Mouse (Mus musculus) B cell, adult 2 months (primary cell): ENCODE results near the gene Rbms3.

ENCODE experiments used
- DNase-seq, 2 experiments: peaks; one replicate each; pipeline ENCODE4 v3.0.0; 2022

The Rbms3 gene

DNA sequence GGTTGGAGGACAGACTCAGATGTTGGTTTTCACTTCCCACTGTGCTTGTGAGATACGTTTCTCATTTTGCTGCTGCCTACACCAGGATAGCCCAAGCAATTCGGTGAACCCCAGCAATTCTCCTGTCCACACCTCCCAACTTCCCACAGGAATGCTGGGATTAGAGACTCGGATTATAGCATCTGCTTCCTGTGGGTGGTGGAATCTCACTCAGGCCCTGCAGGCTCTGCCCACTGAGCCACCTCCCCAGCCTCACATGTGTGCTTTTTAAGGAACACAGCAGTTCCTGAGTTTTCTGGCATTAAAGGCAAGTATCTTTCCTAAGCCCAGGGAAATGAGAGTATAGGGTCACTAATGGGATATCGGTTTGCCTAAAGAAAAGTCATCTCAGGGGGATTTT lies 941.1 kb downstream of the Rbms3 start:
- no peak for DNase-seq

- no peak for DNase-seq
These were observed 952.6 kb downstream of the Rbms3 start for GRCm38 (mm10) chr9:116677142-116677541.

GRCm38 (mm10) chr9:116676445-116676844 lies 953.3 kb downstream of the Rbms3 start:
- DNase-seq = no peak

GRCm38 (mm10) chr9:116674191-116674590 lies 955.5 kb downstream of the Rbms3 start:
- no peak for DNase-seq

DNA sequence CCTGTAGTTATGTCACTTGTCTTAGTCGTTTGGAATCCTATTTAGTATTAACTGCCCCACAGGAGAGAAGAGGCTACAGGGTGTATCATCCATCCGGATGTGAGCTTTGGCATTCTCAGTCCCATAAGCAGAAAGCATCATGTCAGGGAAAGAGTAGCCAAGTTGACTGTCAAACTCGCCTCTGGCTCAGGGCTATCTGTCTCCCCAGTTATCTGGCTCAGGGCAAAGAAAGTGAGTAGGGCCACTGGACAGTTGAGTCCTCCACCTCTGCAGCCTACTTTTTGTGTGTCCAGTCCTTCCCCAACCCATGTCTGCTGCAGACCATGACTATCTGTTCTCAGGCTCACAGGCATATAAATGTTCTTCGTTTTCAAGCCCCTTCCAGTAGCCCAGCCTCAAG lies 968.7 kb downstream of the Rbms3 start:
- DNase-seq = no peak

GRCm38 (mm10) chr9:116659936-116660335 lies 969.8 kb downstream of the Rbms3 start:
- no peak for DNase-seq

DNA sequence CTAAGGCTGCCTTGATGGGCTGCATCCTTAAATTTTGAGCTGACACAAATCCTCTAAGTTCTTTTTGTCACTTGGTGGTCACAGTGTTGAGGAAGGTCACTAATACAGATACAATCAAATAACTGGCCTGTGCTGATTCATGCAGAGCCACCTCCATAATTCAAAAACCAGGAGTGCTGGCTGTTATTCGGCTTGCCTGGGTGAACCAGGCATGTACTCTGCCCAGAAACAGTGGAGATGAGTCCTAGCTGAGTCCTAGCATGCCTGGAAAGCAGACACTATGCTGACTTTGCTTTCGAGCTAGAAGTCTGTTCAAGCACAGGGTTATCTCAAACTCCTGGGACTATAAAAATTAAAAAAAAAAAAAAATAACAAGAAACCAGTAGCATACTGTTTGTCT lies 972.6 kb downstream of the Rbms3 start:
- DNase-seq = no peak

DNA sequence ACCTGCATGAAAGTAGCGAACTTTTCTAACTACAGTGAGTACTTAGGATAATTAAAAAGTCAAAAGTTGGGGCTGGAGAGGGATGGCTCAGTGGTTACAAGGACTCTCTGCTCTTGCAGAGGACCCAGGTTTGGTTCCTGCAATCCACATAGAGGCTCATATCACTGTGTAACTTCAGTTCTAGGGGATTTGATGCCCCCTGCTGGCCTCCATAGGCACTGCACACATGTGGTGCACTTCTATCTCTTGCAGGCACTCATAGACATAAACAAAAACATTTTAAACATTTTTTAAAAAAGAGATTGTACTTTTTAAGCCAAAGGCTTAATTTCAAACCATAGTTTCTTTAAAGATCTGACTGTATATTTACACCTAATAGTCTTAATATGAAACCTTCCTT lies 978.3 kb downstream of the Rbms3 start:
- DNase-seq = peak in 1 of 2 experiments; percentile 2

DNA sequence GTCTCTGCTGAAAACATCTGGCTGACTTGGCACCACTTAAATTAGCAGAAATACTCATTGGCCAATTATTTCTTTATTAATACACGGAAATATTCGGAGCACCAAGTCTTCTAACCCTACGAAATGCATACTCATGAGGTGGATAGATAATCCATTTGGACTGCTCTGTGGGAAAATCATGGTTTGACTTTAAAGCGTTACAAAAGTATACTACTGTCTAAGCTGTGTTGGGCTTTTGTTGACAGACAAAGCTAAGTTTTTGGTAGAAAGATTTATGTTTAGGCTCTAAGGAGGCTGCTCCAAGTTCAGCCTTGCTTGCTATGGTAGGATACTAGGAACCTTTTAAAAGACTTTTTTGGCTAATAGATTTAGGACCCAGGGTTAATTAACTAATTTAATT lies 979.8 kb downstream of the Rbms3 start:
- no peak for DNase-seq

DNA sequence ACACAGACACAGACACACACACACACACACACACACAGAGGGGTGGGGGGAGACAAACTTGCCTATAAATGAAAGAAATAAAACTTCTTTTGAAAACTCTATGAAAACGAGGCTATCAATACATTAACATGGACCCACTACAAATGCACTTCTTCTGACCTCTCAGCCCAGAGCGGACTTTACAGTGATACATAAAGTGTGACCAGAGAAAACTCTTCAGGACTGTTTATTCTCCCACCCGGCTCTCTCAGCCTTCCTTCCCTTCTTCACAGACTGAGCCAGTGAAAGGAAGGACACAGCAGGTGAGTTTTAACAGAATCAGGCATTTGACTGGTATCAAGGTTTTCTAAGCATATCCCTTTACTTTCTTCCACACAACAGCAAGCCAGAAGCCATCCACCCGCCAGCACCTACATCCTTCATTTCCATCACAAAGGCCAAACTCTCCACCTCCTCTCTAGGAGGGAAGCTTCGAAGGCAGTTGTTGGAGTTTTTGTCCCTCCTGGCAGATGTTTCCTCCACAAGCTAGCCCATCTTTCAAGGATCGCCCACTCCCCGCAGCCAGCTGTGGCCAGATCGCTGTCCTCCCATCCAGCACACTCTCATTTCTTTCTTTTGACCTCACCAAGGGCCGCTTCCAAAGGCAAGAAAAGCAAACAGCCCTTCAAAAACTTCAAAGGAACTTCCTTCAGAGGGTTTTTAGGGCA lies 980.5 kb downstream of the Rbms3 start:
- no peak for DNase-seq

DNA sequence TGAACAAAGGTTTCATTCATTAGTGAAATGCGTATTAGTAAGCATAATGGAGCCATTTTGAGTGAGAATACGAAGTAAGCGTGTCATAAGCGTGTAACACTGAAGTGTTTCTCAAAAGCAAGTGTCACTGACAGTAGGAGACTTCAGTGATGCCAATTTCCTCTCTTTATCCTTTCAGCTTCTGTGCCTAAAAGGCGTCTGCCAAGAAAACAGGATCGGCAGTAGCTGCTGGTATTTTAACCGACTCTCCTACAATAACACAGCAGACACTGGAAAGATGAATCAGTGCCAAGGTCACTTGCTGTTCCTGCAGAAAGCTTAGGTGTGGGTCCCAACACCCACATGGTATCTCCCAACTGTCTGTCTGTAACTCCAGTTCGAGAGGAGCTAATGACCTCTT lies 985.1 kb downstream of the Rbms3 start:
- DNase-seq = no peak

DNA sequence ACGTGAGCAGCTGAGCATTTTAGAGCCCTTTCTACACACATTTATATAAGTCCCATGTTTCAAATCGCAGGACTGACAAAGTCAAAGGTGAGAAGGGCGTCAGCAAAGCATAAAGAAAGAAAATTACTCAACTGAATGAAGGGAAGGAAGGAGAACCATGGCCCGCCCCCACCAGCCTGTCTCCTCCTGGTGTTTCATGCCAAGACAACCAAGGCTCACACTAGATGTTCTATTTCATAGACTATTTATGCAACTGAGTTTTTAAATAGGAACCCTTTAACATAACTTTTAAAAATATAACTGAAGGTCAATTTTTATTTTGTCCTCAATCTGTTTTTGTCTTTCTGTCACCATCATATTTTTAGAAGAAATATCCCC lies 989.4 kb downstream of the Rbms3 start:
- DNase-seq = no peak

GRCm38 (mm10) chr9:116639597-116640301 lies 990.0 kb downstream of the Rbms3 start:
- no peak for DNase-seq

GRCm38 (mm10) chr9:116633786-116634185 lies 995.9 kb downstream of the Rbms3 start:
- no peak for DNase-seq

GRCm38 (mm10) chr9:116633075-116633474 lies 996.6 kb downstream of the Rbms3 start:
- DNase-seq = no peak

DNA sequence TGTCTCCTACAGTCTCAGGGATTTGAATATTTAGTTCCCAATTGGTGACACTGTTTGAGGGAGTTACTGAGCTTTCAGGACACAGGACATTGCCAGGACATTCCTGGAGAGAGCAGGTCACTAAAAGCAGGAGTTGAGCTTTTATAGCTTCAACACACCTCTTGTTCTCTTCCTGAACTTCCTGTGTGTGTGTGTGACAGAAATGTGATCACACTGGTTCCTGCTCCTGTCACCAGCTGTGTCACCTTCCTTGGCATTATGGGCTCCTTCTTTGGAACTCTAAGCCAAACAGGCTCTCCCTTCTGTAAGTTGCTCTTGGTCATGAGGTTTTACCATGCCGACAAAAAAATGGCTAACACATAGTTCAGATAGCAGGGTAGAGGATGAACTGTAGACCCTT lies 997.9 kb downstream of the Rbms3 start:
- DNase-seq = no peak

GRCm38 (mm10) chr9:116630805-116631204 lies 998.9 kb downstream of the Rbms3 start:
- DNase-seq = no peak

GRCm38 (mm10) chr9:116620434-116620833 lies 1009.3 kb downstream of the Rbms3 start:
- no peak for DNase-seq

DNA sequence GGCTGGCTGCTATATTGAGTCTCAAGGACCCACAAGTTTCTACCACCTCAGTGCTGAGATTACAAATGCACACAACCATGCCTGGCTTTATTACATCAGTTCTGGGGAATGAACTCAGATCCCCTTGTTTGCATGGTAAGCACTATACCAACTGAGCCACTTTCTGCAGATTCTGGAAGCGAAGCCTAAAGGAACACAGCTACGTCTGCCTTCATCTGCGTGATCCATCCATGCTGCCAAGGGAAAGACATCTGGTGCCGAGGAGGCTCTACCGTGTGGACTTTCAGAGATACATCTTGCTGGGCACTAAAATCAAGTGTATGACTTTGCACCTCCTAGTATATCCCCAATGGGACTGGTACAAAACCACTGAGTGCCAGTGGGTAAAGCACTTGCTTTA lies 1010.8 kb downstream of the Rbms3 start:
- DNase-seq = no peak

GRCm38 (mm10) chr9:116613276-116613675 lies 1016.4 kb downstream of the Rbms3 start:
- no peak for DNase-seq

- no peak for DNase-seq
These were observed 1033.7 kb downstream of the Rbms3 start for GRCm38 (mm10) chr9:116596046-116596445.

- no peak for DNase-seq
These were observed 1037.2 kb downstream of the Rbms3 start for GRCm38 (mm10) chr9:116592486-116592885.

GRCm38 (mm10) chr9:116591071-116591470 lies 1038.6 kb downstream of the Rbms3 start:
- no peak for DNase-seq

GRCm38 (mm10) chr9:116569680-116570079 lies 1060.0 kb downstream of the Rbms3 start:
- no peak for DNase-seq

- no peak for DNase-seq
These were observed 1063.0 kb downstream of the Rbms3 start for GRCm38 (mm10) chr9:116566711-116567110.
